Mouse (Mus musculus) heart, embryonic 13.5 days (tissue): ENCODE measurements around the gene Acer2. TPM values are rescaled to one million over a fixed set of nuclear protein-coding genes. Genes with fewer than 3 reads are reported as not detected.

Experiments used
- ATAC-seq: fragments of 200-750 bp; cut with Nextera tagmentation; 2 replicates; pipeline ENCODE4 v1.8.0; 2017; ENCODE audit warnings: moderate TSS enrichment; ENCODE audit not compliant: insufficient number of reproducible peaks, low FRiP score, low TSS enrichment; ENCODE audit errors: extremely low read depth
- H3K27ac ChIP-seq: fragments of 300-500 bp; sonication (generic); replicated peaks from 2 replicates; pipeline ENCODE4 v1.5.1; 2015; ENCODE audit warnings: moderate library complexity, mild to moderate bottlenecking, inconsistent platforms
- H3K27me3 ChIP-seq: fragments of 300-500 bp; sonication (generic); replicated peaks from 2 replicates; pipeline ENCODE4 v1.6.1; 2015; ENCODE audit warnings: mild to moderate bottlenecking, inconsistent platforms
- H3K36me3 ChIP-seq: fragments of 300-500 bp; sonication (generic); 2 replicates; pipeline ENCODE4 v1.6.1; 2015; ENCODE audit warnings: mild to moderate bottlenecking, inconsistent platforms
- H3K4me1 ChIP-seq: fragments of 300-500 bp; sonication (generic); 2 replicates; pipeline ENCODE4 v1.6.1; 2015; ENCODE audit warnings: inconsistent platforms
- H3K4me2 ChIP-seq: fragments of 300-500 bp; sonication (generic); 2 replicates; pipeline ENCODE4 v1.6.1; 2015; ENCODE audit warnings: inconsistent platforms, mild to moderate bottlenecking, moderate library complexity
- H3K4me3 ChIP-seq: fragments of 300-500 bp; sonication (generic); 2 replicates; pipeline ENCODE4 v1.5.1; 2015; ENCODE audit warnings: moderate library complexity, mild to moderate bottlenecking, inconsistent platforms
- H3K9ac ChIP-seq: fragments of 300-500 bp; sonication (generic); 2 replicates; pipeline ENCODE4 v1.6.1; 2015; ENCODE audit warnings: inconsistent platforms, mild to moderate bottlenecking, moderate library complexity
- H3K9me3 ChIP-seq: fragments of 300-500 bp; sonication (generic); 2 replicates; pipeline ENCODE4 v1.6.1; 2016; ENCODE audit warnings: inconsistent platforms
- WGBS: fragments of 180-500 bp; shearing (Covaris S2); methylation state at CpG from one replicate; pipeline ENCODE4 v1.1.7; 2015; ENCODE audit warnings: mixed read lengths; 5-methylcytosine and 5-hydroxymethylcytosine counted together
- polyA plus RNA-seq: library from polyadenylated mRNA; unstranded; fragments of >200 nt; fragmentation: Nextera tagmentation; extraction: Ambion mirVana; gene quantifications from 2 replicates; pipeline ENCODE4 v1.2.1, GENCODE M21; 2015

The Acer2 gene
- polyA plus RNA-seq, 1 experiment from 2014 or later = 28.3 TPM

DNA sequence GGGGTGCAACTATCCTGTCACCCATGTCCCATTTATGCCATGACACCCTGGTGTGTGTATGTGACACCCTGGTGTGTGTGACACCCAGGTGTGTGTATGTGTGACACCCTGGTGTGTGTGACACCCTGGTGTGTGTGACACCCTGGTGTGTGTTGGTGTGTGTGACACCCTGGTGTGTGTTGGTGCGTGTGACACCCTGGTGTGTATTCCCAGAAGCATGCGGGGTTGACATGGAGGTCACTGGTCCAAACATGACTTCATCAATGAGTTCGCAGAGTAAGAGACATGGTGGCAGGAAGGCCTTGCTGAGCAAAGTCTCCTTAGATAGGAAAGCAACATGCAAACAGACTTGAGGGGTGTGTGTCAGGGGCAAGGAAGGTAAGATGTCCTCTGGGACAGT, 52.8 kb downstream of the Acer2 start:
- Histone ChIP-seq H3K4me3 (no peak overlapping the region), H3K4me1 (peaks cover 3% of the 10 kb centered on the region; the same call in 1 of the 2 replicates), H3K36me3 (no peaks in the 10 kb centered on the region), H3K27me3 (no peaks in the 10 kb centered on the region), H3K9ac (no peak overlapping the region), H3K27ac (no peak overlapping the region), H3K9me3 (no peaks in the 10 kb centered on the region), H3K4me2 (no peak overlapping the region)
- 86% methylated on average over 3 of the region's 3 CpGs for WGBS
- no peak for ATAC-seq

DNA sequence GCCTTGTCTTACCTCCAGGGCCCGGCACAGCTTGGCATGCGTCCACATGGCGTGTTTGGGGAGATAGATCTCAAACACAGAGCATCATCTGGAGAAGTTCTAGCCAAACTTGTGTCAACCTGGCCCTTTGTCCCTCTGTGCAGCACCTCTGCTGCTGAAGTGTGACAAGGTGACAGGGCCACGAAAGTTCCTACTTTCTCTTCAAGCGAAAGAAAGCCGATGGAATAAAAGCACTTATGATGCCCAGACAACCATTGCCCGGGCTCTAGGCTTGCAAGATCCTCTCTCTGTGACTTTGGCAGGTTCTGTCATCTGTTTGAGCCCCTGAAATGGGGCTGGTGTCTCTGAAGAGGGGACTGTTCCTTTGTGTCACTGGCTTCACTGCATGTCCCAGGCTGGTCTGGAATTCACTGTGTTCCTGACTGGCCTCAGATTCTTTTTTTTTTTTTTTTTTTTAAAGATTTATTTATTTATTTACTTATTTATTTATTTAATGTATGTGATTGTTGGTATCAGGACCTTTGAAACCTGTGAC, 56.0 kb downstream of the Acer2 start:
- peak overlapping the region; percentile 52 for H3K4me3 ChIP-seq
- WGBS = 90% methylated on average over 7 of the region's 7 CpGs
- H3K9ac ChIP-seq = no peak overlapping the region
- H3K9me3 ChIP-seq = no peaks in the 10 kb centered on the region
- H3K36me3 ChIP-seq = 0 out of 2 replicates have a peak, but pooled peaks cover 6% of the 10 kb centered on the region
- no peak overlapping the region for H3K27ac ChIP-seq
- peak overlapping the region; percentile 68 for H3K4me2 ChIP-seq
- ATAC-seq = no peak
- no peaks in the 10 kb centered on the region for H3K4me1 ChIP-seq
- H3K27me3 ChIP-seq = no peaks in the 10 kb centered on the region

DNA sequence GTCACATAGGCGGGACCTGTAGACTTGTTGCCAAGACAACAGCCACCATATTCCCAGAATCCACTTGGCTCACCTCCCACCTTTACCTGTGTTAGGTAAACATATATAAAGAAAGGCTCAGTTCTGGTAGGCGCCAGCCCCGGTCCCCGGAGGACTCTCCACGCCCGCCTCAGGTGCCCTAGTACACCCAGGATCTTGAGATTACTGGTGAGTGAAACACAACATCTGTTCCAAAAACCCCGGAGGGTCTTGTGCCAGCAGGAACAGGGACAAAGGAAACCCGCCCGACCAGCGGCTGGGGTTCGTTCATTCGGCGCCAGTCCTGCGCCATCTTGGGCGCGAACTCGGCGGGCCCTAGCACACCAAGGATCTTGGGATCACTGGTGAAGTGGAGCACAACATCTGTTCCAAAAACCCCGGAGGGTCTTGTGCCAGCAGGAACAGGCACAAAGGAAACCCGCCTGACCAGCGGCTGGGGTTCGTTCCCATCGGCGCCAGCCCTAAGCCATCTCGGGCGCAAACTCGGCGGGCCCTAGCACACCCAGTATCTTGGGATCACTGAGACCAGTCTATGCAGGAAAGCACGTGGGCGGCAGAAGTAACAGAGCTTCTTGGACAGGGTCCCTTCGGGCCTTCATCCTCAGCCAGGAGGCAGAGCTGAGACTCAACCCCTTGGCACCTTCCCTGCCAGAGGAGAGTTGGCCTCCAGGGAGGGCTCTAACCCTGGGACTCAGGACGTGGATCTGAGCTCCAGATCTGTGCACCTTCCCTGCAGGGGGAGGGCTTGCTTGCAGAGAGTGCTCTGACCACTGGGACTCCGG, 56.6 kb downstream of the Acer2 start:
- H3K4me1 ChIP-seq = no peaks in the 10 kb centered on the region
- H3K27ac ChIP-seq = peak overlapping the region; percentile 20; the same call in 1 of the 2 replicates
- WGBS = 12% methylated on average over 33 of the region's 33 CpGs

DNA sequence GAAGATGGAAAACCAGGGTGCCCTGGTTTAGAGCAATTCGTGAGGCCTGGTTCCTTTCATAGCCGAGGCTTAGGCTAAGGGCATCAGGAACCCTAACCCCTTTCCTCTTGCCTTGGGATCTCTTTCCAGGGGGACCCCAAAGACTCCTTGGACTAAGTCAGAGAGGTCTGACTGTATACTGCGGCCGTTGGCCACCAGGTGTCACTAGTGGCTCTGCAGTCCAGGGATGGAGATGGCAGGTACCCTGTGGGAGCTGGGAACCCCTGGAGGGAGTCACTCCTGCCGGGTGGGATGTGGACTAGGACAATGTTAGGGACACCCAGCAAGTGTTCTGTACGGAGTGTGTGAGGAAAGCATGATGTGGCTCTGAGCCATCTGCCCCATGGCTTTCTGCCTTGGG, 58.8 kb downstream of the Acer2 start:
- Histone ChIP-seq H3K4me3 (no peak overlapping the region), H3K9me3 (no peaks in the 10 kb centered on the region), H3K36me3 (0 out of 2 replicates have a peak, but pooled peaks cover 6% of the 10 kb centered on the region), H3K4me1 (no peaks in the 10 kb centered on the region), H3K27me3 (no peaks in the 10 kb centered on the region), H3K9ac (no peak overlapping the region), H3K4me2 (no peak overlapping the region), H3K27ac (no peak overlapping the region)
- WGBS = 82% methylated on average over 6 of the region's 6 CpGs
- ATAC-seq = no peak; the same call in 1 of the 2 replicates

More for the DNA sequence above, 56.6 kb downstream of the Acer2 start:
- H3K4me3 ChIP-seq = peak overlapping the region; percentile 52
- H3K36me3 ChIP-seq = 0 out of 2 replicates have a peak, but pooled peaks cover 6% of the 10 kb centered on the region
- no peaks in the 10 kb centered on the region for H3K9me3 ChIP-seq
- ATAC-seq = no peak
- peak overlapping the region; percentile 71 for H3K9ac ChIP-seq
- H3K27me3 ChIP-seq = no peaks in the 10 kb centered on the region
- peak overlapping the region; percentile 68 for H3K4me2 ChIP-seq

DNA sequence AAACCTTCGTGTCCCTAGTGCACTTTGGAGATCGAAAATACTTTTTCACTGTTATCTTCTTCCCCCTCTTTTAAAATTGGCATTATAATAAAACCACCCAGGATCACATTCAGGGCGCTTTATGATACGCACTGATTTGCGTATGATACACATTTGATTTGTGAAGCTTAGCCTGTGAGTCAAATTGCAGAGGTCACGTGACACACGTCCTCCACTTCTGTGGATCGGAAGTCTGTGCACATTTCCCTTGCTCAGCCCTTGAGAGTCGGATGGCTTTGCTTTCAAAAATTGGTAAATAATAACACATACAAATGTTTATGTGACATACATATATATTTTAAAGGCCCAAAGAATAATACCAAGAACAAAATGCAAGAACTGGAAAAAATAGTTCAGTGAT, 62.0 kb downstream of the Acer2 start:
- 86% methylated on average over 9 of the region's 9 CpGs for WGBS
- no peak overlapping the region for H3K4me3 ChIP-seq
- H3K4me2 ChIP-seq = no peak overlapping the region
- no peak overlapping the region for H3K9ac ChIP-seq
- no peaks in the 10 kb centered on the region for H3K27me3 ChIP-seq
- 0 out of 2 replicates have a peak, but pooled peaks cover 6% of the 10 kb centered on the region for H3K36me3 ChIP-seq
- H3K27ac ChIP-seq = no peak overlapping the region
- ATAC-seq = no peak
- H3K4me1 ChIP-seq = no peaks in the 10 kb centered on the region
- no peaks in the 10 kb centered on the region for H3K9me3 ChIP-seq

DNA sequence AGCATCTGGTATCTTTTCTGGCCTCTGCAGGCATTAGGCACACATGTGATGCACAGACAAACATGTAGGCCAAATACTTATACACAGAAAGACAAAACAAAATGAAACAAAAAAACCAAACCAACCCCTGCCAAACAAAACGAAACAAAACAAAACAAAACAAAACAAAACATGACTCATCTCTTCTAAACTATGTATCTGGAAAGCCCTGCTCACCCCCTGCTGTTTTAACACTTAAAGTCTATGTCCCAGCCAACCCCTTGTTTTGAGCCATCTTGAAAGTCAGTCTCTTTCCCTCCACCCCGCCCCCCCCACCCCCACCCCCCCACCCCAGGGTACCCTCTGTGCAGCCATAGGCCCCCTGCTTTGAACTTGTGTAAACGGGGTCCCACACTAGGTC, 62.5 kb downstream of the Acer2 start:
- H3K4me3 ChIP-seq = no peak overlapping the region
- no peaks in the 10 kb centered on the region for H3K4me1 ChIP-seq
- no peaks in the 10 kb centered on the region for H3K9me3 ChIP-seq
- H3K27me3 ChIP-seq = no peaks in the 10 kb centered on the region
- WGBS = 62% methylated on average over 3 of the region's 3 CpGs
- H3K27ac ChIP-seq = no peak overlapping the region
- H3K4me2 ChIP-seq = no peak overlapping the region
- H3K36me3 ChIP-seq = 0 out of 2 replicates have a peak, but pooled peaks cover 6% of the 10 kb centered on the region
- H3K9ac ChIP-seq = no peak overlapping the region
- ATAC-seq = no peak

DNA sequence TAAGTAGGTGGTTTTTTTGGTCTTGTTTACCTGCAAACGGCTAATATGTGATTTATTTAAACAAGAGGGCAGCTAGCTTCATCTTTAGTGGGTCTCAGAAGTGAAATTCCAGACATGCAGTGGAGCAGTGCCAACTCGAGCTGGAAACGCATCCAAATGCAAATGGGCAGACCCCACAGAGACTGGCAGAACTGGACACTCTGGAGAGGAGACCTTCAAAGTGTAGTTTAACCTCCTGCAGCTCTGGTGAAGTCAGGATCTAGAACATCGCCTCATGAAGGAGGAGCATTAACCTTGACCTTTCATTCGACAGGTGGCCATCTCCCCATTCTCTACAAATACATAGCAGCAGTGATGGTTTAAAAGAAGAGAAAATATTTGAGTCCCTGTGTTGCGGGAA, 68.5 kb downstream of the Acer2 start:
- H3K27ac ChIP-seq = no peak overlapping the region
- no peaks in the 10 kb centered on the region for H3K9me3 ChIP-seq
- H3K4me2 ChIP-seq = no peak overlapping the region
- WGBS = 76% methylated on average over 6 of the region's 6 CpGs
- H3K36me3 ChIP-seq = no peaks in the 10 kb centered on the region
- H3K4me1 ChIP-seq = no peaks in the 10 kb centered on the region
- no peak for ATAC-seq
- no peak overlapping the region for H3K4me3 ChIP-seq
- no peak overlapping the region for H3K9ac ChIP-seq
- H3K27me3 ChIP-seq = no peaks in the 10 kb centered on the region

DNA sequence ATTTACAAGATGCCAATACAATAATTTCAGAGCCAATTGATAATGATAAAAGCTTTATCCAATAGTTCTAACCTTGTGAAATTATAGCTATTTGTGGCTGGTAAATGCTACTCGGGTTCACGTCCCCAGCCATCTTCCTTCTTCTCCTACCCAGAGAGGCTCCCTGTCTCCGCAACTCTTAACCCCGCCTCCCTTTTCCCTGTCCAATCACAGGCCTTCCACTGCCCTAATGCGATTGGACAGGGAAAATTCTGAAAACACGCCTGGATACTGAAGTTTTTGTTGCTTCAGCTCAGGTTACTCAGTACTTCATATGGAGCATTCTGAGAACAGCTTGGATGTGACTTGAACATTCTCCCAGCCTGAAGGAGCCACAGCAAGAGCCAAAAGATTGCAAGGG, 69.1 kb downstream of the Acer2 start:
- H3K9me3 ChIP-seq = no peaks in the 10 kb centered on the region
- H3K27me3 ChIP-seq = no peaks in the 10 kb centered on the region
- no peaks in the 10 kb centered on the region for H3K4me1 ChIP-seq
- no peaks in the 10 kb centered on the region for H3K36me3 ChIP-seq
- no peak overlapping the region for H3K4me2 ChIP-seq
- no peak overlapping the region for H3K4me3 ChIP-seq
- WGBS = 52% methylated on average over 6 of the region's 6 CpGs
- no peak overlapping the region for H3K27ac ChIP-seq
- H3K9ac ChIP-seq = no peak overlapping the region
- ATAC-seq = no peak

DNA sequence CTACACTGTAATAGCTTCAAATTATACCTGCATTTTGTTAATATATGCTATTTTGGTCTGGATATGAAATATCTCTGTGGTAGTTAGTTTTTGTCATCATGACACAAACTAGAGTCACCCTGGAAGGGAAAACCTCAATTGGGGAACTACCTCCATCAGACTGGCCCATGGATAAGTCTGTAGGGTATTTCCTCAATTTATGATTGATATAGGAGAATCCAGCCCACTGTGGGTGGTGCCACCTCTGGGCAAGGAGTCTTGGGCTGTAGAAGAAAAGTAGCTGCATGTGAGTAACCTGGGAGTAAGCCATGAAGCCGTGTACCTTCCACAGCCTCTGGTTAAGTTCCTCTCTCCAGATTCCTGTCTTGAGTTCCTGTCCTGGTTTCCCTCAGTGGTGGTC, 74.6 kb downstream of the Acer2 start:
- H3K27me3 ChIP-seq = no peaks in the 10 kb centered on the region
- WGBS = 74% methylated on average over 1 of the region's 1 CpGs
- H3K36me3 ChIP-seq = no peaks in the 10 kb centered on the region

DNA sequence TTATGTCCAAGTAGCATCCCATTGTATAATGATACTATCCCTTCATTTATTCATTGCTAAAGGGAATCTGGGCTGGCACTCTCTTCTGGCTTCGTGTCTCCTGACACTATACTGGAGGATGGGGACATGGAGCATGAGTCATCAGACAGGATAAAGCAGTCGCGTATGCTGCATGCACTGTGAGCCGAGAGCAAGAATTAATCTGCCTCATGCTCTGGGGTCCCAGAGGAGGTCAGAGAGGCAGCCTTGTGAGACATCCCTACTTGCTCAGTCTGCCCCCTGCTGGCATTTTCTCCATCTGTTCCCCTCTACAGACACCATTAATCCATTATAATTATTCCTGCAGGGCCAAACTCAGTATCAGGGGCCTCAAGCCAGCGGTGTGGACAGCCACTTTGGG, 79.3 kb downstream of the Acer2 start:
- 31% methylated on average over 5 of the region's 5 CpGs for WGBS
- no peak overlapping the region for H3K4me2 ChIP-seq
- no peak overlapping the region for H3K9ac ChIP-seq
- H3K4me1 ChIP-seq = peaks cover 27% of the 10 kb centered on the region
- no peak for ATAC-seq
- no peaks in the 10 kb centered on the region for H3K36me3 ChIP-seq
- no peaks in the 10 kb centered on the region for H3K27me3 ChIP-seq
- H3K27ac ChIP-seq = no peak overlapping the region
- no peaks in the 10 kb centered on the region for H3K9me3 ChIP-seq
- H3K4me3 ChIP-seq = no peak overlapping the region

More for the DNA sequence above, 74.6 kb downstream of the Acer2 start:
- H3K9ac ChIP-seq = no peak overlapping the region
- ATAC-seq = no peak
- H3K4me3 ChIP-seq = no peak overlapping the region
- no peaks in the 10 kb centered on the region for H3K4me1 ChIP-seq
- H3K4me2 ChIP-seq = no peak overlapping the region
- no peaks in the 10 kb centered on the region for H3K9me3 ChIP-seq
- no peak overlapping the region for H3K27ac ChIP-seq

DNA sequence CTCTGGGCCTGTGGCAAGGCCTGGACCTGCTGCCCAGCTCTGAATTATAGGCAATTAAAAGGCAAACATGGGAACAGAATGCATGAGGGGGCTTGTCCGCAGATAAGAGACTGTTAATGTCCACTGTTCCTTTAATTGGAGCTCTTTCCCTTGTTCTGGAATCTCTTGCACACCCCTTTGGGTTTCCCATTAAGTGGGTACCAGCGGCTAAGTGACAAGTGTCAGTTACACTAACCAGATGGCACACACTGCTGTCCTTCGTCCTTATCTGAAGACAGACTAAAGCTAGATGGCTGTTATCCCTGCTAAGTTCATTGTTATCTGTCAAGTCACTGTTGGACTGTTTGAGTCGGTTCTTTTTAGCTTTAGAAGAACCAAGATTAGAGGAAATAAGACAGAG, 81.3 kb downstream of the Acer2 start:
- H3K9ac ChIP-seq = no peak overlapping the region
- peak overlapping the region; percentile 25; the same call in 1 of the 2 replicates for H3K4me2 ChIP-seq
- WGBS = 14% methylated on average over 4 of the region's 4 CpGs
- H3K9me3 ChIP-seq = no peaks in the 10 kb centered on the region
- ATAC-seq = no peak
- no peaks in the 10 kb centered on the region for H3K36me3 ChIP-seq
- no peaks in the 10 kb centered on the region for H3K27me3 ChIP-seq
- peak overlapping the region; percentile 42 for H3K27ac ChIP-seq
- H3K4me3 ChIP-seq = no peak overlapping the region
- H3K4me1 ChIP-seq = peaks cover 27% of the 10 kb centered on the region
